Mouse (Mus musculus) small intestine, adult 2 months (tissue): ENCODE measurements at regions not wholly inside any gene's neighbourhood (a gene's known extent, or its start where the extent isn't known, plus 50 kb on each side); places are given as distances from the start of the nearest gene placed in this dataset.
"Not testable (repeated sequence)": the region's sequence is repeated elsewhere in the genome, so short reads cannot be mapped to it uniquely, and the experiment has no call there.

Experiments
- H3K27ac ChIP-seq: fragments of 200-500 bp; 2 replicates; pipeline ENCODE4 v1.5.1; 2012; ENCODE audit warnings: low read depth, low read length, control low read depth, inconsistent platforms; ENCODE audit not compliant: insufficient read depth
- H3K27me3 ChIP-seq: fragments of 200-500 bp; 2 replicates; pipeline ENCODE4 v1.6.1; 2012; ENCODE audit warnings: mild to moderate bottlenecking, moderate library complexity, low read length, inconsistent platforms; ENCODE audit not compliant: control insufficient read depth, insufficient read depth
- H3K36me3 ChIP-seq: fragments of 200-500 bp; 2 replicates; pipeline ENCODE4 v1.6.1; 2012; ENCODE audit warnings: mild to moderate bottlenecking, low read length, control low read depth, inconsistent platforms; ENCODE audit not compliant: control insufficient read depth, insufficient read depth
- H3K4me1 ChIP-seq: fragments of 200-500 bp; 2 replicates; pipeline ENCODE4 v1.6.1; 2012; ENCODE audit warnings: low read length, inconsistent platforms, mixed read lengths; ENCODE audit not compliant: control insufficient read depth, insufficient read depth, insufficient read length
- H3K4me3 ChIP-seq: fragments of 200-500 bp; 2 replicates; pipeline ENCODE4 v1.5.1; 2012; ENCODE audit warnings: low read depth, mild to moderate bottlenecking, control low read depth, inconsistent platforms, low read length, moderate library complexity
- WGBS: fragments of 180-500 bp; shearing (Covaris S2); methylation state at CpG from one replicate; pipeline ENCODE4 v1.1.7; 2018; 5-methylcytosine and 5-hydroxymethylcytosine counted together

DNA sequence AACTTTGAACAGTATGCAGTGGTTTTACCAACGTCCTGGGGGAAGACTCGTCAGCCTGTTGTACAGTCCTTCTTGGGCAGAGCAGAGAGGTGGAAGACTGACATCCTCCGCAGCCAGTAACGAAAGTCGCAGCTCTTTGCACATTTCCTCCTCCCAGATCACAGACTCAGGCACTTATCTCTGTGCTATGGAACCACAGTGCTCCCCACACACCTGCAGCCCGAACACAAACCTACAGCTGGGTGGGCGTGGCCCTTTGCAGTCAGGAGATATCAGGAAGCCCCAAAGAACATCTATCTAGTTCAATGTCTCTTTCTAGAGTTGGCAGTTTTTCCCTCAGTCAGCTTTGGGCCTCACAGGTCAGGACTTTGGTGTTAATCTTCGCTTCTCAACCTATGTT is 841.9 kb upstream of the Olfr1507 start:
- WGBS, result 13% methylated on average over 4 of the region's 8 CpGs

DNA sequence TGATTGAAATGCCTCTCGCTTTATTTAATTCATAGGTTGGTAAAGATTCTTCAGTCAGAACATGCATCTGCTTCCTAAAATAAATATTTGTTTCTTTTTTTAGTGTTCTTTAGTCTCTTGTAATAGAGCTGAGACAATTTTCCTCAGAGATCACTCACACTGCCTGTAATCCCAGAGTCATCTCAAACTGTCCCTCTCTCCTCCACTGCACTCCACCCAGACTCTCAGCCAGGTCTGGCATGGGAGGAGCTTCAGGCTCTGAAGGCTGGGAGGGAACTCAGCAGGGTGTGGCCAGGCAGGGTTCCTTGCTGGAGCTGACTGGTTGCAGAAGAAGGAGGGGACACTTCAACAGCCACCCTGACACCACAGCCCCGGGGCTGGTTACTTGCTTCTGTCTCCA is 841.2 kb upstream of the Olfr1507 start:
- not testable (repeated sequence) for H3K27me3 ChIP-seq, H3K27ac ChIP-seq, H3K4me1 ChIP-seq, H3K36me3 ChIP-seq, H3K4me3 ChIP-seq
- 5% methylated on average over 1 of the region's 2 CpGs for WGBS

More for the DNA sequence above, 841.9 kb upstream of the Olfr1507 start:
- H3K27me3 ChIP-seq, H3K4me1 ChIP-seq, H3K27ac ChIP-seq, H3K36me3 ChIP-seq, H3K4me3 ChIP-seq: not testable (repeated sequence)

- not testable (repeated sequence) for H3K36me3 ChIP-seq, H3K27me3 ChIP-seq, H3K4me3 ChIP-seq, H3K4me1 ChIP-seq, H3K27ac ChIP-seq
- 20% methylated on average over 1 of the region's 4 CpGs for WGBS
These were observed 838.9 kb upstream of the Olfr1507 start for GRCm38 (mm10) chr14:53334451-53334850.

DNA sequence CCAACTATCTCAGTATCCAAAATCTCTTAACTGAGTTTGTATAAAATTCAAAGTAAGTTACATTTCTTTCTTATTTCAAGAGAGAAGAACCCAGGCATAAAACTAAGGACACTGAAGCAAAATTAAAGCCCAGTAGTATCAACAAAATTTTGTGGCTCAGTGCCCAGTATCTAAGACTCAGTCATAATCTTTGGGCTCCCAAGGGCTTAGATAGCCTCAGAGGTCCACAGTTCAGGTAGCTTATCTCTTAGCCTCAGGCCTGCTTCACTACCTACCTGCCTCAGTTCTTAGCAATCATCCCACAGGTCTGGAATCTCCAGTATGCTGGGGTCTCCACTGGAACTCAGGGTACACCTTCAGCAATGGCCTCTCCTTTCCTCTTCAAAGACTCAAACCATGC is 835.6 kb upstream of the Olfr1507 start:
- H3K4me1 ChIP-seq, H3K27ac ChIP-seq, H3K27me3 ChIP-seq, H3K4me3 ChIP-seq, H3K36me3 ChIP-seq: not testable (repeated sequence)

- H3K4me1 ChIP-seq, H3K4me3 ChIP-seq, H3K27me3 ChIP-seq, H3K36me3 ChIP-seq, H3K27ac ChIP-seq: not testable (repeated sequence)
- WGBS, result no CpG with 5 or more reads among the region's 7 CpGs
These were observed 828.8 kb upstream of the Olfr1507 start for GRCm38 (mm10) chr14:53324367-53324766.

- no CpG with 5 or more reads among the region's 9 CpGs for WGBS
These were observed 823.2 kb upstream of the Olfr1507 start for GRCm38 (mm10) chr14:53318512-53319309.

DNA sequence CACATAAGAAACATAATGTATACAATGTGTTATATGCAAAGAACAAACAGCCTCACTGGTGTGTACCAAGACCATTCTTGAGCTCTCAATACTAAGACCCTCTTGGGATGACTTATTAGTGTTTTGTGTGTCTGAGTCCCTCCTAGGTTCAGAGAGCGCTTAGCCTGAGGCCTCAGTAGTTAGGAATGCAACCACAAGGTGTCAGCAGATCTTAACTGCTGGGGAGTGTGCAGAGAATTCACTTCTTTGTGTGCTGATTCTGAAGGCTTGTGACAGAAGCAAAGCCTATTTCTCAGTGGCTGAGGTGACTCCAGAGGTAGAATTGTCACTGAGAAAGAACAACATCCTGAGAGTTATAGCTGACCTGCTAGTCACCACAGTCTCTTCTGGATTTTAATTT is 816.9 kb upstream of the Olfr1507 start:
- not testable (repeated sequence) for H3K27me3 ChIP-seq, H3K27ac ChIP-seq, H3K36me3 ChIP-seq, H3K4me3 ChIP-seq, H3K4me1 ChIP-seq
- 29% methylated on average over 1 of the region's 1 CpGs for WGBS

More at GRCm38 (mm10) chr14:53318512-53319309, 823.2 kb upstream of the Olfr1507 start:
- H3K4me1 ChIP-seq, H3K36me3 ChIP-seq, H3K27me3 ChIP-seq, H3K4me3 ChIP-seq, H3K27ac ChIP-seq: not testable (repeated sequence)

DNA sequence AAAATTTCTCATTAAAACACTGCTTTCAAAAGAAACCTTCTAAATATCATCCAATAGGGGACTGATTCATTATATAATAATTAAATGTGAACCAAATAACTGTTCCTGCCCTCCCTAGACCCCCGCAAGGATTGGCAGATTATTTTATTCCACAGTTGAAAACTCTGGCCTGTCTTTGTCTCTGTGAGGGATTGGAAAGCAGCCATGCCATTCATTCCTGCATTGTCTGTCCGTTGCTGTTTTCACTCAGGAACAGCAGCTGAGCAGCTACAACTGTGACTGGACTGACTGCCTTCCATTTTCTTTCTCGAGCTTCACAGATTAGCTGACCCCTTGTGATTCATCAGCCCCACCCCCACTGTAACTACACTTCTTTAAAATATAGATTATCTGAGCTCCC is 807.6 kb upstream of the Olfr1507 start:
- H3K27me3 ChIP-seq, H3K36me3 ChIP-seq, H3K4me1 ChIP-seq, H3K27ac ChIP-seq, H3K4me3 ChIP-seq: not testable (repeated sequence)
- no CpG with 5 or more reads among the region's 3 CpGs for WGBS

- WGBS, result no CpG with 5 or more reads among the region's 3 CpGs
- H3K27me3 ChIP-seq, H3K4me3 ChIP-seq, H3K36me3 ChIP-seq, H3K27ac ChIP-seq, H3K4me1 ChIP-seq: not testable (repeated sequence)
These were observed 806.9 kb upstream of the Olfr1507 start for GRCm38 (mm10) chr14:53302491-53302829.

DNA sequence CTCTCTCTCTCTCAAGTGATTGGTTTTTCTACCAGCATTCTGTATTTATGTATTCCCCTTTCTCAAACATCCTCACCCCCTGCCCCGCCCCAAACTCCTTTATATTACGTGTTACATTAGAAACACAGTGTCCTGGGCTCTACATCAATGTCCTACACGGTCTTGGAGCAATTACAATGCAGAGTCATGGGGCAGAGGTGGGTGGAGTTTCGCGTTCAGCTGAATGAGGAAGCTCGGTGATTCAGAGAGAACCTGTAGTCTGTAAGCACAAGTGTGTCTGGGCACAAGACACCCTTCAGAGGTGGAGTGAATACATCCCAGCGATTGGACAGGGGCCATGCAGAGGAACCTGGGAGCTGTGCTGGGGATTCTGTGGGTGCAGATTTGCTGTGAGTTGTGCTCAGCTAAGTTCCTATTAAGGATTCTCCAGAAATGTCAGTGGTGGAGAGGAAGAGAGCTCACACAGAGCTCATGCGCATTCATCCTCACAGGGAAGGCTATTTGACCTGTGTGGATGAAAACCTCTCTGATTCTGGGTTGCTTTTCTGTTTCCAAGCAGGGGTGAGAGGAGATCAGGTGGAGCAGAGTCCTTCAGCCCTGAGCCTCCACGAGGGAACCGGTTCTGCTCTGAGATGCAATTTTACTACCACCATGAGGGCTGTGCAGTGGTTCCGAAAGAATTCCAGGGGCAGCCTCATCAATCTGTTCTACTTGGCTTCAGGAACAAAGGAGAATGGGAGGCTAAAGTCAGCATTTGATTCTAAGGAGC is 806.4 kb upstream of the Olfr1507 start:
- not testable (repeated sequence) for H3K27ac ChIP-seq, H3K4me3 ChIP-seq, H3K27me3 ChIP-seq, H3K4me1 ChIP-seq, H3K36me3 ChIP-seq
- WGBS, result no CpG with 5 or more reads among the region's 11 CpGs

- H3K4me3 ChIP-seq, H3K36me3 ChIP-seq, H3K4me1 ChIP-seq, H3K27me3 ChIP-seq, H3K27ac ChIP-seq: not testable (repeated sequence)
- WGBS, result 90% methylated on average over 1 of the region's 1 CpGs
These were observed 805.6 kb upstream of the Olfr1507 start for GRCm38 (mm10) chr14:53301110-53301509.

DNA sequence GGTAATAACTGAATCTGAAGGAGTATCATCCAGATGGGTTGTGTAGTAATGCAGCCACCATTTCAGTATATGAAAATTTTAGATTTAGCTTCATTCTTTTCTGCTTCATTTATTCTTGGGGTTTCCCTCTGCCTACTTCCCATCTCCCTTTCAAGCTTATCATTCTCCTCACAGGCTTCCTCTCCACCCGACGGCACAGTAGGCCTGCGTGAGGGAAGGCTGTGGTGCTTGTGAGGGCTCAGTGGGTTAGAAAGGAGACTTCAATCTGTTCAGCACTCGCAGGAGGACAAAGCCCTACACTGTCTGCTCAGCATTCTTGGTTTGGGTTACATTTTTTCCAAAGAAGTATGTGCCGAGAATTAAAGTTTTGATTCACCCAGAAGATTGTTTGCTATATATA is 804.2 kb upstream of the Olfr1507 start:
- not testable (repeated sequence) for H3K4me3 ChIP-seq, H3K4me1 ChIP-seq, H3K36me3 ChIP-seq, H3K27ac ChIP-seq, H3K27me3 ChIP-seq
- WGBS, result no CpG with 5 or more reads among the region's 5 CpGs
